Mouse (Mus musculus) gastrocnemius, postnatal 36 days (tissue): ENCODE measurements around the gene Trim66. TPM values are rescaled to one million over a fixed set of nuclear protein-coding genes. Genes with fewer than 3 reads are reported as not detected.

ENCODE experiments used
- DNase-seq, 2 experiments: peaks; one replicate each; pipeline ENCODE4 v3.0.0; 2022
- intact Hi-C: fragments of 180-260 bp; cut with DNase I; formaldehyde crosslinking; loops from one replicate; pipeline ENCODE4 v1.15.1; 2025
- microRNA-seq, 2 experiments: library from miRNA; unstranded; fragments of <30 nt; microRNA quantifications; one replicate each; pipeline ENCODE4 v1.2.0; 2021
- total RNA-seq, 2 experiments: library from RNA; stranded (reverse); gene quantifications; 2 replicates each; pipeline ENCODE4 v1.2.3; 2021

The Trim66 gene
- total RNA-seq, 2 experiments from 2014 or later = 0.07 to 0.18 TPM

DNA sequence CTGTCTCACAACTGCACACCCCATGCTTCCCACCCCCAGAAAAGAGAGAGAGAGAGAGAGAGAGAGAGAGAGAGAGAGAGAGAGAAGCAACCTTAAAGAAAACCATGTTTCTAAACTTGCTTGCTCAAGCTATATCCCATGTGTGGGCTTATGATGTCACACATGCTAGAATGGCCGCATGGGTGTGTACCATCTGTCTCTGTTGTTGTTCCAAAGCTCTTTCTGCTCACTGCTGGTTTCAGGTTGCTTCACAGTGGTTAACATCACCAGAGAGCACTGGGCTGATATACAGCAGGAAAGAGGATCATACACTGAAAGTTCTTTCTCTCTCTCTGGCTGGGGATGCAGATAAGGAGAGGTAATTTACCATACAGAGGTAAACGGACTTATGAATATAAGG lies 40.3 kb downstream of the Trim66 start:
- intact Hi-C loops = no loop called here
- DNase-seq = no peak

DNA sequence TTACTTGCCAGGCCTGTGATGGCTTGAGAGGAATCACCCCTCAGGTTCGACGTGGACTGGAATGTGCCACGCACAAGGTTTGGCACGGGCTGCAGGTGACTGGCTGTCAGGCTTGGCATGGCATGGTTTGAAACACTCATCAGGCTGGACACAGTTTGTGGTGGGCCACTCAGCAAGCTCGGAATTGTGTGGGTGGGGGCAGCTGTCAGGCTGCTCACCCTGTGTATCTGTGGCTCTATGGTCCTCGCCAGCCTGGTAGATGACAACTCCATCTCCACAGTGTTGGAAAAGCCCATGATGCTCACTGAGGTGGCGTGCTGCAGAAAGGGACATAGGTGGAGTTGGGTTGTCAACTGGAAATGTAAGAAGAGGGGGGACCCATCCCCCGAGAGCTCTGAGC lies 47.2 kb downstream of the Trim66 start:
- intact Hi-C loops = no loop called here
- DNase-seq = no peak

DNA sequence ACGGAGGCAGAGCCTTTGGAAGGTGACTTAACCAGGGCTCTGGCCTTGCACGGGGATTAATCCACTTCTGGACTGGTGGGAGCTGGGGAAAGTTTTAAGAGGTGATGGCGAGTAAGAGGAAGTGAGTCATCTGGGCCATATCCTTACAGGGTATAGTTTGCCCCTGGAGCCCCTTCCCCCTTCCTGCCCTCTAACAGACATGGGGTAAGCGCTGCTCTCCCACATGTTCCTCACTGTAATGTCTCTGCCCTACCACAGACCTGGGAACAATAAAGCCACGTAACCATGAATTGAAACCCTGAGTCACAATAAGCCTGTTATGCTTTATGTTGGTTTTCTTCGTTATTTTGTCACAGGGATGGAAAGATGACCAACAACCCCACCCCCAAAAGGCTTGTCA lies 51.4 kb downstream of the Trim66 start:
- DNase-seq = no peak
- intact Hi-C loops = no loop called here

DNA sequence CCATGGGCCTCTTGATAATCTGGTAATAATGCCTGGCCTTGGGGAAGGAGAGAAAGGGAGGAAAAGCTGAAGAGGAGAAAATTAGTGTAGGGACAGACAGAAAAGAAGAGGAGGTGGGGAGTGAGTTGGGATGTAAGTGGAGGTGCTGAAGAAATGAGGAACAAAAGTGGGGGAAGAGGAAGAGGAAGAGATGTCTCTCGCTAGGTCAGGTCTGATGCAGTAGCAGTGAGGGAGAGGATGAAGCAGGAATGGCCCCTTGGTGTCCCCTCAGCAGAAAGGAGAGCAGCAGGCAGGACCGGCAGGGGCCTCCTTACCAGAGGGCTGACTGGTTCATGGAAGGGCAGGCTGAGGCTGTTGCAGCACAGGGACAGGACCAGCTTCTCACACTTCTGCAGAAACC lies 52.2 kb downstream of the Trim66 start:
- DNase-seq = no peak
- intact Hi-C loops = no loop called here

DNA sequence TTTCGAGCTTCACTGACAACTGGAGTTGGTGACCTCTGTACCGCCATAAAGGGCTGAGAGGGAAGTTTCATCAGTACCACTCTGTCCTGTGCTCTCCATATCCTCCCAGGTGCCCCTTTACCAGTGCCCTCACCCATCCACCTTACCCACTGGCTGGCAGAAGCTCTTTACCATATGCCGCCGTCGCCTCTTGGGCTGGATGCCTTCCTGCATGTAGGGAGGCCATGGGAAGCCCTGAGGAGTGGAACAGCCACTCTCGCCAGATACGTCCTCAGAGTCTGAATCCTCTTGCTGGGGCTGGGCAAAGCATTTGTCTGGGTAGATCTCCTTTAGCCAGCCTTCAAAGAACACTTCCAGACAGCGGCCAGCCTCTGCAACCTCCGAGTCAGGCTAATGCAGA lies 53.1 kb downstream of the Trim66 start:
- intact Hi-C loops = no loop called here

DNA sequence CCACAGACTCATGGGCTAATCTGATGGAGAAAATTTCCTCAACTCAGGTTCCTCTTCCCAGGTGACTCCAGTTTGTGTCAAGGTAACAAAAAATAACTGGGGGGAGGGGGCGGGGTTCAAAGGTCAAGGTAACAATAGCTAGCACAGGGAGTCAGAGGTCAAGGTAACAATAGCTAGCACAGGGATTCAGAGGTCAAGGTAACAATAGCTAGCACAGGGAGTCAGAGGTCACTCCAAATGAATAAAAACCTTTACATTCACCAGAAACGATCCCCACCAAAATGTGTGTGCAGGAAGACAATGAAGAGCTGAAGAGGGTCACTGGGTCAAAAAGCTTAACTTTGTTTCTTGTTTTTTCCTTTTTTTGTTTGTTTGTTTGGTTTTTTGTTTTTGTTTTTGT lies 59.9 kb downstream of the Trim66 start:
- intact Hi-C loops = no loop called here

More for the DNA sequence above, 53.1 kb downstream of the Trim66 start:
- no peak for DNase-seq

DNA sequence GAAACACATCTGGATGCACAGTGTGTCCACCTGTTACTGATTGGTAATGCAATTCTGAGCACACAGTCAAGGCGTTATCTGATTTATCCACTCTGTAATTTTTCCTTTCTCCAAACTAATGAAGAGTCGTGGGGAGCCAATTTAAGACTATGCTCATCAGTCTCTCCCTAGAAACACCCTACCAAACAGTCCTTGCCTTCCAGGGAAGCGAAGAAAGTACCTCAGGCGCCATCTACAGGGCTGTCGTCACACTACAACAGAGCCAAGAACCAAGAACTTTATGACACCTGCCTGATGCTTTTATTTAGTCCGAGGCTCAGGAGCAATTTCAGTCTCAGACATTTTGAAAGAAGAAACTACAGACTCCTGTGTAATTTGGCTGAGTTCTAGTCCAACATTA lies 62.9 kb downstream of the Trim66 start:
- no peak for DNase-seq
- intact Hi-C loops = no loop called here

More for the DNA sequence above, 59.9 kb downstream of the Trim66 start:
- no peak for DNase-seq

DNA sequence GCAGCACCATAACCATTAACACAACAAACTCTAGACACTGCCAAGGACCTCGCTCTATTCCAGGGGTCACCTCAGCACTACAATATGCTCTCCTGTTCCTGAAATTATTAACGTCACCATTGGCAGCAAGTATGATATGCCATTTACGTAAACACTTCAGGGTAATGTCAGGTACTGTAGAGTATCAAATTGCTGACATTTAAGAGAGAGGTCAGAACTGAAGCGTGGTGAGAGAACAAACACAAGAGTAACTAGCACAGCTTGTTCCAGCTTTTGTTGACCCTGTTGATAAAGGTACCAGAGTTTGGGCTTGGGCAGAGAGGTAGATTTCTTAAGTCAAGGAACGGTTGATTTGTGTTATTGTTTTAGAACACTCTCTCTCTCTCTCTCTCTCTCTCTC lies 65.2 kb downstream of the Trim66 start:
- intact Hi-C loops = no loop called here
- no peak for DNase-seq

DNA sequence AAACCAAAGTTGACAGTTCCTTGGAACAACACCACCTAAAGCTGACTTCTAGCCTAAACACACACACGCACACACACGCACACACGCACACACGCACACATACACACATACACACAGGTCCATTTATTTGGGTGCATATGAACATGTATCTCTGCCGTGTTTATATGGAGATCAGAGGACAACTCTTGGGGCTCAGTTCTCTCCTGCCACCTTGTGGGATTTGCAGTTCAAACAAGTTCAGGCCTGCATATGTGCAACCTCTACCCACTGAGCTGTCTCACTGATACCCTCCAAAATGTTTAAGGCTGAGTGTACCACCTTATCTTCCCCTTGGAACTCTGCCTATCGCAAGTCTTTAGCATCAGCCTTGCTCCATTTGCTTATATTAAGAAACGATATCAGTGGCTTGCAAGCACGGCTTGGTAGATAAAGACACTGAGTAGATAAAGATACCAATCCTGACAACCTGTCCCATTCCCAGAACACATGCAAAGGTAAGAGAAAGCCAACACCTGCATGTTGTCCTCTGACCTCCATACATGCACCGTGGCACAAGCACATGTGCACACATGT lies 67.2 kb downstream of the Trim66 start:
- no peak for DNase-seq
- intact Hi-C loops = no loop called here

DNA sequence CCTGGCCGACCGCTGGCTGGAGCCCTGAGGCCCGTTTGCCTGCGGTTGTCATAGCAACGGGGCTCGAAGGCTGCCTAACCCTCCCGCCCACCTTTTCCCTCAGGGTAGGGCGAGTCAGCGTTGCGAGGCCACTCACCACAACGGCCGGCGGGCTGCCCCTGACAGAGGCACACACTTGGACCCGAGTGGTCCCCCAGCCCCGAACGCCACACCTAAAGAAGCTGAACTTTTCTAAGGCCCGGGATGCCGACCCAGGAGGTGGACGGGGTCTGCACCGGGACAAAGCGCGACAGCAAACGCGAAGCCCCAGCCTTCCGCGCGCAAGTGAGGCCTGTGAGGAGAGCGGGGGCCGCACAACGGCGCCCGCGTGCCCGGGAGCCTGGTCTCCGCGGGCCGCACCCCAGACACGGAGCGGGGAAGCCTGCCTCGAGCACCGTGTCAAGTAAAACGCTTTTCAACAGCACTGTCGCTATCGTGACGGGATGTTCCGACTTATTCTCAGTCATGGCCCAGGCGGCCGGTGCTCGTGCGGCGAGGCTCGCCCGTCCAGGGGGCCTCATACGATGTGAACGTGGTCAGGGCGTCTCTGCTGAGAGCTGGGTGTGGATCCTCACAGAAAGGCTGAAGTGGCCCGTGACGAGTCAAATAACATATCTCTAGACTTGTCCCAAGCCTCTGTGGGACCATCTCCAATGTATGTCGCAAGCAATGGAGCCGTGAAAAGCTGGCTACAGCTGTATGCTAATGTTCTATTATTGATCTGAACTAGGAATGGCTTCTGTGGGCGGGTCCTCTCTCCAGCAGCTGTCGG lies 68.9 kb downstream of the Trim66 start, which contains the start of gene Stk33:
Gene Stk33, minus strand, starts transcription at position 301 of the 811 bp plus-strand sequence.
- peak; percentile 28 to 37 for DNase-seq
- intact Hi-C loops = no loop called here

DNA sequence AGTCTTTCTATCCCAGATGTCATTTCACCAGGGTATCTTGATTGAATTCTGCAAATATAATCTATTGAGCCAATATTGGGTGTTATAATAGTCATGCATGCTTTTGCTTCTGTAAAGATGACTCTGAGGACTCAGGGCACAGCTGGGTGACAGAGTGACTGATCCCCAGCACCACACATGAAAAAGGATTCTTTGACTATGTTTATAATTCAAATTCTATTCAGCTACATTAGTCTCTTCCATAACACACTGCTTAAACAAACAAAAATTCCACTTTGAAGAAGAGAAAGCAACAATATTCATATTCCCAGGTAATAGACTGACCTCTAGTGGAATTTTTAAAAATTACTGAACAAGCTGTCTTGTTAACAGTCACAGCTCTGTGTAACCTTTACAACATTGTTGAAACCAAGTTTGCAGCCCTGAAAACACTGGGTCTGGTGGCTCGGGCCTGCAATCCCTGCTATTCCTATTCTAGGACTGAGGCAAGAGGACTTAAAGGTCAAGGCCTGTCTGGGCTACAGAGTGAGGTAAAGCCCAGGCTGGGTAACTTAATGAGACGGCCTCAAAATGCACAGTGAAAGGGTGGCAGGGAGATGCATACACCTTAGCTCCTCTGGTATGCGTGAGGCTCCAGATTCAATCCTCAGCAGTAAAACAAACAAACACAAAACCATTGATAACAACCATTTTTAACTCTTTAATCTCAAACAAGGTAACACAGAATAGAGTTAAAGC lies 83.3 kb downstream of the Trim66 start:
- no peak for DNase-seq
- intact Hi-C loops = loop anchor here (5.0 to 10.0 kb wide), 3 partner anchors 190 to 322 kb away; no protein-coding TSS in a partner anchor

DNA sequence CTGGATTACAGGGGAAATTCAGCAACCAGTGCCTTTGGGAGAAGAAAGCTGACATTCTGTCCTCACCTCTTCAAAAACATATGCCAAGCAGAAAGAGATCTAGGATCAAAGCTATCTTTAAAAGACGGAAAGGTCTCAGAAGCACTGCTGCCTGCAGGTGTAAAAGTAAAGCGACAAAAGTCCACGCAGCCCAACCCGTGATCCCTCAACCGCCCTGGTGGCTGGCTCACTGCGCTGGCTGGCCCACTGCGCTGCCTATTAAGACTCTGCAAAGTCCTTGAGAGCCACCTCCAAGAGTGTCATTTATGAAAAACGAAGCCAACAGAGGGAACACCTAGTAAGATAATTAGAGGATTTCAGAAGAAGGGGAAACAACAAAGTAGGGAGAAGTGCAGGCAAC lies 85.1 kb downstream of the Trim66 start:
- no peak for DNase-seq
- intact Hi-C loops = loop anchor here (5.0 to 10.0 kb wide), 3 partner anchors 188 to 321 kb away; no protein-coding TSS in a partner anchor

DNA sequence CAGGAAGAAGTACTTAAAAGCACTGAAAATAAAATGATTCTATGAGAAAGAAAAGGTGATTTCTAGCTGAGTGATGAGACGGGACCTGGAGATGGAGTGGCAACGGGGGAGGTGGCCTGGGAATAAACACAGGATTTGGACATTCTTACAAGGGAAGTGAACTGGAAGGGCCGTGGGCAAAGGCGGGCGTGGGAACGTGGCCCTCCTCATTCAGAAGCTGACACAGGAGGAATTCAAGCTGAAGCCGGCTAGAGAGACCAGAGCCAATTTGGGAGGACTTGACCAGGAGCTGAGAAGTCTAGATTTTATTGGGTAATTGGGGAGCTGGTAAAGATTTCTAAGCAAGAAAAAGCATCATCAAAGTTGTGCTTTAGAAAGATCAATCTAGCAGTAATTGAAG lies 102.4 kb downstream of the Trim66 start:
- intact Hi-C loops = no loop called here
- DNase-seq = no peak

DNA sequence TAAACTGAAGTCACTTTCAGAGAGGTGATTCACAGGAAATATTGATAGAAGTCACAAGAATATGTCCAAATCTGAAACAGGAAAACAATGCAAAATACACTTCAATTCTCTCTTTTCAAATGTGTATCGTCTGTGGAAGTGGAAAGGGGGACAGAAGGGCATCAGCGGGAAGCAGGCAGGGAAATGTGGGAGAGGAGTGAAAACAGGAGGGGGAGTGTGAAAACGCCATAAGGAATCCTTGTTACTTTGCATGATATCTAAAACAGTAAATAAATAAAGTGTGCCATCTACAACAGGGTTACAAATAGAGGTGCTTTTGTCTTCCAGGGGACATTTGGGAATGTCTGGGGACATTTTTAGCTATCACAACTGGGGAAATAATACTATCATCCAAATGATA lies 108.6 kb downstream of the Trim66 start:
- intact Hi-C loops = no loop called here
- no peak for DNase-seq

Small RNA genes lying within 50 kb of the gene (microRNA-seq; reads per million reads assigned to microRNA genes)
- gene Gm47284 = 0.36 to 0.74 reads per million in 2 experiments

Other genes starting within 250 kb of the Trim66 start
- not detected for gene Stk33, start 69.1 kb downstream of the Trim66 start, total RNA-seq
- gene Rpl27a, start 11.0 kb upstream of the Trim66 start, total RNA-seq = 10 to 100 TPM; 63.3 to 79.1 TPM
- 1 to 10 TPM; 6.7 to 6.9 TPM for gene St5, start 195.5 kb upstream of the Trim66 start, total RNA-seq
- 10 to 100 TPM in 1 of 2 experiments, 1 to 10 TPM in 1; 9.0 to 15.9 TPM for gene Akip1, start 195.6 kb upstream of the Trim66 start, total RNA-seq
- gene BC051019, start 215.7 kb upstream of the Trim66 start, total RNA-seq = not detected
- not detected for gene Ascl3, start 223.6 kb upstream of the Trim66 start, total RNA-seq
- gene Tmem9b, start 244.7 kb upstream of the Trim66 start, total RNA-seq = 10 to 100 TPM; 23.9 to 29.3 TPM